Comparison of ENCODE assay signal across 10 mouse cellular contexts in the genomic region with DNA sequence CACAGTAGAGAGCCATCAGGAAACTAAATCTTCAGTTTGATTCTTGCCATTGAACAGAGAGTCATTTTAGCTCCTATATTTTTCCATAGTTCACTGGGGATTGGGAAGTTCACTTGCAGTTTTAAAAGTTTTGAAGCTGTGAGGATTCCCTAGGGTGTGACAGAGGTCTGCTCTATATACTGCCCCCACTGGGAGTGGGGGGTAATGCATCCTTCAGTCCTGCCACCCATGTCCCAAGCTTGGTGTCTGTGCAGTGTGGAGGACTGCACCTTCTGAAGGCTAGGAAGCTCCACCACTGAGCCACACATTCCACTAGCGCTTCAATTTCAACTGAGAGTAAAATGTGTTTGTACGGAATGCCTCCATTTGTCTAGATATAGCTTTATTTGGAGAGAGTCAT. TPM values are rescaled to one million over a fixed set of nuclear protein-coding genes. Genes with fewer than 3 reads are reported as not detected.
A peak's percentile ranks its signal among the peaks of the same experiment; 100 is the strongest.
DNase-seq lines count a peak whose midpoint lies in the region; TF ChIP-seq lines count a peak whose summit lies in the region.
"Had no signal": no experiment of that assay in that cellular context is flagged by ENCODE, and none has a peak within 500 bp of the region (broad histone marks: within the 10 kb centered on the region; RNA-seq: fewer than 3 reads in every experiment).

No protein-coding gene starts in this region.

- H3K4me3 ChIP-seq in layer of hippocampus, adult 2 months = no peak overlapping the region
- H3K4me3 ChIP-seq: liver, embryonic 15.5 days had no signal

- peak; percentile 64 for TF ChIP-seq CTCF in layer of hippocampus, adult 2 months (conservative IDR thresholded peaks at IDR 0.05)

- DNase-seq in layer of hippocampus, adult 2 months (ENCODE audit: low spot score in 2 of 2) = no peak
- no peak for DNase-seq in layer of hippocampus, adult 9-10 months (ENCODE audit: low spot score)
- DNase-seq in R1 (ENCODE audit: low read depth, low spot score) = peak; percentile 31
- peak; percentile 3 for DNase-seq in kidney, postnatal 14 days
- peak; percentile 22 for DNase-seq in thymus, postnatal 0 days (ENCODE audit: low spot score)
- DNase-seq in right cerebral cortex, postnatal 36 days (ENCODE audit: low spot score in 2 of 2) = no peak
- no peak for DNase-seq in ovary, postnatal 14 days (ENCODE audit: low spot score)
- DNase-seq in urinary bladder, adult 2 months (ENCODE audit: low spot score) = no peak
- DNase-seq: cerebellum, adult 8-10 months had no signal

- no peak overlapping the region for H3K27ac ChIP-seq in layer of hippocampus, adult 2 months
- H3K27ac ChIP-seq: liver, embryonic 15.5 days had no signal

RNA-seq across cellular contexts. Expression of gene Bmx, which starts 36.0 kb away (rescaled TPM):
- 1 to 10 TPM in 1 of 2 experiments, under 1 TPM in 1; 0.59 to 1.0 TPM for total RNA-seq in layer of hippocampus, adult 2 months (2021)
- polyA plus RNA-seq in thymus, postnatal 0 days (2015; fragmentation: Nextera tagmentation; extraction: Ambion mirVana) = 0.39 and 0.72 TPM in 2 replicates
- 2.9 and 3.0 TPM in 2 replicates for polyA plus RNA-seq in urinary bladder, adult 2 months (2012; rRNA removed)

RNA-seq across cellular contexts. Expression of gene Pir, which starts 47.2 kb away (rescaled TPM):
- total RNA-seq in layer of hippocampus, adult 2 months (2021) = 1 to 10 TPM; 6.7 to 8.9 TPM
- polyA plus RNA-seq in thymus, postnatal 0 days (2015; fragmentation: Nextera tagmentation; extraction: Ambion mirVana) = 5.6 and 6.8 TPM in 2 replicates
- polyA plus RNA-seq in urinary bladder, adult 2 months (2012; rRNA removed) = 20.4 and 21.0 TPM in 2 replicates

Comparison
In these comparisons a context has a peak if more than half of its experiments do, and no peak if none do; other contexts are left out.
1. DNase-seq: peak in R1 (single experiment), kidney, postnatal 14 days (single experiment) and thymus, postnatal 0 days (single experiment); none in layer of hippocampus, adult 2 months (0 of 2), layer of hippocampus, adult 9-10 months (single experiment), right cerebral cortex, postnatal 36 days (0 of 2), ovary, postnatal 14 days (single experiment) and urinary bladder, adult 2 months (single experiment).